Mouse (Mus musculus) adipocyte (in vitro differentiated cells): ENCODE measurements around the gene Olfr39.
"Not testable (repeated sequence)": the region's sequence is repeated elsewhere in the genome, so short reads cannot be mapped to it uniquely, and the experiment has no call there.

Experiments
- DNase-seq: peaks from one replicate; pipeline ENCODE4 v3.0.0-alpha.2; 2016; ENCODE audit warnings: low spot score

The Olfr39 gene

DNA sequence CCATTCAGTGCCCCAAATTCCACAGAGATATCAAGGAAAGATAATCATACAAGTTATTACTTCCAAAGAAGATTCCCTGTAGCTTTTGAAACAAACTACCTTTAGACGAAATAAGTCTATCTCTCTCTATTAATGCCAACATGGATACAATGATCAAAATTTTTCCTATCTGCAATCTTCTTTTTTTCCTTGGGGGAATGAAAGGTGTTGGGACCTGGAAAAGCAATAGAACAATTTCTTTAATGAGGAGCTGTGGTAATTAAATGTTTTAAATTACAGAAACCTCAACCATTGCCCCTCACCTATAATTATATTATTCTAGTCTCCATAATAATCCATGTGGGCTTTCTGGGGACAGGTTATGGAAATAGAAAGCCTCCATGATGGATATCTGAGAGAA lies at the start of gene Olfr39:
Gene Olfr39, plus strand, starts transcription at position 301 of the 400 bp plus-strand sequence.
- no peak for DNase-seq

DNA sequence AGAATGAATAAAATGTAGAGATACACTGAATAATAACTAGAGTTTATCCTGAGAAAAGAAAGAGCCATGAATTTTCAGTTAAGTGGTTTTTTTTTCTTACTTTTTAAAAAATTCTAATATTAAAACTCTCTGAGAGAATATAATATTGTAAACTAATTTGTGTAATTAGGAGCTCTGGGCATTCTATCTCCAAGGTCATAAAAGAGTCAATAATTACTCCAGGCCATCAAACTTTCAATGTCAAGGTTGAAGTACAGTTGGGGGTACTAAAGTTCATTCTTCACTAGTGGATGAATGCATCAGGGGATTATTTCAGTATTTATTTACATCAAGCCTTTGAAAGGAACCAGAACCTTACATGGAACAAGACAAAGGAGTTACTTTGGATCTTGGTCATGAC lies 45.3 kb upstream of the Olfr39 start, which contains the start of gene Olfr872:
Gene Olfr872, plus strand, starts transcription at position 301 of the 400 bp plus-strand sequence.
- no peak for DNase-seq

DNA sequence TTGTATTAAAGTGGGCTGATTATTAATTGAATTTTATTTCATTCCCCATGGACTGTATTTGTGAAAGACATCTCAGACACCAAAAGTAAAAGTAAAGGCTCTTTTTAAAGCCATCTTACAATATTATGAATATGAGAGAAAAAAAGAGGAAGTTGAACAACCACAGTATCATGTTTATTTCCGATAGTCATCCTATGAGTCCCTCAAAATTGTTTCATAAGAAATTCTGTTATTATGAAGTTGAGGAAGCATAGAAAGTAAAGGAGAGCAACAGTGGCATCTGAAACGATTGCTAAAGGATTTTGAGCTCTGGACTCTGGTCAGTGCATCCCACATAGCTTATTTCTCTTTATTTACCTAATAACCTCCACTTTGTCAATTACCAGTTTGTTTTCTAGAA lies 44.8 kb upstream of the Olfr39 start:
- DNase-seq, result no peak

DNA sequence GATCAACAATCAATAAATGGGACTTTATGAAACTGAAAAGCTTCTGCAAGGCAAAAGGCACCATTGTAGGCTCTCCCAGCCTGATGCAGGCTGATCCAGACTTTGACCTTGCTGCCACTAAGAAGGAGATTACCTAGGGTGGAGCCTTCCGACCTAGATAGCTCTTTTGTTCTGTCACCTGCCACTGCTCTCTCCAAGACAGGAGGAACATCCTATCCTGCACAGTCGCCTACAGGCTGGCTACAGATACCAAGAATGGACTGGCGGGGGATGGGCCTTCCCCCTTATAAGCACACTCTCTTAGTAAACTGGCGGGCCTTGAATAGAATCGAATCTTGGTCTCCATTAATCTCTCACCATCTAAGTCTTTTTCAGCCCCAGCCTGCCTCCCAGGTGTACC lies 13.4 kb downstream of the Olfr39 start:
- not testable (repeated sequence) for DNase-seq

DNA sequence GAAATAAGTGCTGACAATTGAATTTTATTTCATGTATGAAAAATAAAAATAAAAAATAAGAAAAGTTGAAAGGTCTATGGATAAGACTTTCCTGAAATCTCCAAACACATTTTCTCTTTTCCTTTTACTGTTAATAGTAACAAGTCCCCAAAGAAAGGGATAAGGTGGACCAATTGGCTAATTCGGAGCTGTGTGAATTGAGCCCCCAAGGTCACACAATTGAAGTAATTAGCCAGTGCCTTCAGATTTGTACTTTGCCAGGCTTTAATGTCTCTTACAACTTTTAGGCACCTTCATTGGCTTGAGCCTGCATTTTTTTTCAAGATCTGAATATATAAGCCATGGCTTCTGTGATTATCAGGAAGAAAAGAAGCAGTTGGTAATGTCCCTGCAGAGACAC lies 16.1 kb downstream of the Olfr39 start, which contains the start of gene Olfr873:
Gene Olfr873, plus strand, starts transcription at position 301 of the 400 bp plus-strand sequence.
- no peak for DNase-seq

DNA sequence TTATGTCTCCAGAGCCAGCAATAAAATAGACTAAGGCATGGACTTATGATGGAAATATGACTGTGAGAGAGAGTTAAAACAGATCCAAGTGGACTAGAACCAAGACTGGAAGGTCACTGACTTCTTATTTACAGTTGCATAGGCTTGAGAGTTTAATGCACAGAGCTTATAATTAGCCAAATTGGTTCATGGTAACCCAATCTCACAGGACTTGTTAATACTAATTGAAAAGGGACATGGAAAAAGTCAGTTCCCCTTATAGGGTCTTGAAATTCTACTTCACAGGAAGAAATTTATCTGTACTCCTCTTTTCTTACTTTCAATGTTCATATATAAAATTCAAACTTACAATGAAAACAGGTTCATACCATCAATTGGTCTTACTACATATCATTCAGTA lies 53.8 kb downstream of the Olfr39 start, which contains the start of gene Olfr18:
Gene Olfr18, minus strand, starts transcription at position 101 of the 400 bp plus-strand sequence.
- no peak for DNase-seq
